In the genomic region with DNA sequence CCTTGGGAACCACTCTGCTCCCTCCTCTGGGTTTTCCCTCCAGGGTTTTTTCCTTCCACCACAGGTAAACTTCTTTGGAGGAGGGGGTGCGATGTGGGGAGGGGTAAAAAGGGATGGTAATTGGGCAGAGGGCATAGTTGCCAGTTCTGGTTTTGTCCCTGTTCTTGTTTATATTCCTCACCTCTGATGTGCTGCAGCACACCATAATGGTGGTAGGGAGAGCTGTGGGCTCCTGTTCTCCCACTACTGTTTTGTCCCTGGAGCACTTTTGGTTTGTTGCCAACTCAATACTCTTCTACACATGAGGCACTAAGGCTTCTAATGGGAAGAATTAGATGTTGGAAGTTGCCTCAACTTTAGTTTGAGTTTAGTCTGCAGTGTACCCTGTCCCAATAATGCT, we compare ENCODE assay signal across 9 mouse cellular contexts. TPM values are rescaled to one million over a fixed set of nuclear protein-coding genes. Genes with fewer than 3 reads are reported as not detected.
DNase-seq lines count a peak whose midpoint lies in the region; ATAC-seq lines count a peak whose summit lies in the region.
"Had no signal": no experiment of that assay in that cellular context is flagged by ENCODE, and none has a peak within 500 bp of the region (broad histone marks: within the 10 kb centered on the region; RNA-seq: fewer than 3 reads in every experiment).

No protein-coding gene starts in this region.

- ATAC-seq in heart, embryonic 11.5 days (replicated peaks; ENCODE audit: insufficient number of reproducible peaks, low FRiP score, low TSS enrichment): no peak
- no peak for ATAC-seq in midbrain, embryonic 15.5 days (replicated peaks)

- WGBS in heart, embryonic 11.5 days (ENCODE audit: insufficient replicate concordance): 29% methylated on average over 1 of the region's 1 CpGs
- WGBS in hindbrain, embryonic 10.5 days: 5% methylated on average over 1 of the region's 1 CpGs
- 0% methylated on average over 1 of the region's 1 CpGs for WGBS in midbrain, embryonic 15.5 days

- H3K9me3 ChIP-seq in heart, embryonic 11.5 days (replicated peaks; ENCODE audit: control insufficient read depth, low read length): no peaks in the 10 kb centered on the region
- no peaks in the 10 kb centered on the region for H3K9me3 ChIP-seq in hindbrain, embryonic 10.5 days
- H3K9me3 ChIP-seq in midbrain, embryonic 15.5 days: no peaks in the 10 kb centered on the region

- H3K4me2 ChIP-seq in heart, embryonic 11.5 days: peak overlapping the region; percentile 81
- peak overlapping the region; percentile 82 for H3K4me2 ChIP-seq in midbrain, embryonic 15.5 days

- H3K27ac ChIP-seq in heart, embryonic 11.5 days (ENCODE audit: low read depth, low read length): no peak overlapping the region
- no peak overlapping the region for H3K27ac ChIP-seq in hindbrain, embryonic 10.5 days
- no peak overlapping the region for H3K27ac ChIP-seq in midbrain, embryonic 15.5 days

- H3K27me3 ChIP-seq in heart, embryonic 11.5 days (ENCODE audit: control insufficient read depth, insufficient read depth, low read length): no peaks in the 10 kb centered on the region; the same call in 1 of the 2 replicates
- peaks cover 53% of the 10 kb centered on the region for H3K27me3 ChIP-seq in hindbrain, embryonic 10.5 days (ENCODE audit: insufficient read depth, poor library complexity, severe bottlenecking)
- no peaks in the 10 kb centered on the region for H3K27me3 ChIP-seq in midbrain, embryonic 15.5 days (replicated peaks)

- H3K36me3 ChIP-seq in heart, embryonic 11.5 days (ENCODE audit: control insufficient read depth, insufficient read depth, low read length): no peaks in the 10 kb centered on the region
- no peaks in the 10 kb centered on the region for H3K36me3 ChIP-seq in hindbrain, embryonic 10.5 days
- no peaks in the 10 kb centered on the region for H3K36me3 ChIP-seq in midbrain, embryonic 15.5 days (replicated peaks)

- no peak for DNase-seq in heart, postnatal 4 days
- DNase-seq in brain, adult 2 months (ENCODE audit: low read depth, low spot score): peak; percentile 61
- DNase-seq in hindbrain, embryonic 10.5 days (ENCODE audit: low spot score): no peak
- DNase-seq in thymus, postnatal 4 days: no peak
- DNase-seq in urinary bladder, postnatal 36 days (ENCODE audit: low spot score in 2 of 2): no peak
- DNase-seq in layer of hippocampus, adult 8-10 months (ENCODE audit: low spot score in 2 of 2): no peak

- peak overlapping the region; percentile 64 for H3K9ac ChIP-seq in heart, embryonic 11.5 days (ENCODE audit: low read depth, low read length)
- peak overlapping the region; percentile 67; the same call in 1 of the 2 replicates for H3K9ac ChIP-seq in midbrain, embryonic 15.5 days

- H3K4me1 ChIP-seq in heart, embryonic 11.5 days (ENCODE audit: control insufficient read depth, insufficient read depth, low read length): peaks cover 4% of the 10 kb centered on the region
- peaks cover 26% of the 10 kb centered on the region for H3K4me1 ChIP-seq in hindbrain, embryonic 10.5 days (replicated peaks)
- peaks cover 21% of the 10 kb centered on the region for H3K4me1 ChIP-seq in midbrain, embryonic 15.5 days

- peak overlapping the region; percentile 53 for H3K4me3 ChIP-seq in heart, embryonic 11.5 days (ENCODE audit: low read depth, low read length)
- peak overlapping the region; percentile 59 for H3K4me3 ChIP-seq in hindbrain, embryonic 10.5 days
- peak overlapping the region; percentile 58 for H3K4me3 ChIP-seq in midbrain, embryonic 15.5 days

RNA-seq across cellular contexts. Expression of a gene that starts 2.2 kb away (rescaled TPM):
- 6.4 and 8.7 TPM in 2 replicates for polyA plus RNA-seq in heart, embryonic 11.5 days (2014; fragmentation: Nextera tagmentation; extraction: Ambion mirVana)
- total RNA-seq in heart, postnatal 4 days (2021): 10 to 100 TPM; 26.6 to 28.2 TPM
- polyA plus RNA-seq in hindbrain, embryonic 10.5 days (2016; fragmentation: Nextera tagmentation; extraction: Ambion mirVana): 0.42 and 0.44 TPM in 2 replicates
- 4.7 and 5.2 TPM in 2 replicates for polyA plus RNA-seq in midbrain, embryonic 15.5 days (2015; fragmentation: Nextera tagmentation; extraction: Ambion mirVana)
- total RNA-seq in layer of hippocampus, adult 8-10 months (2022): 100 to 1,000 TPM; 106 to 119 (median 108) TPM
- total RNA-seq: hematopoietic stem cell, adult 5-6 weeks had no signal
